Mouse (Mus musculus): ENCODE results near the gene Tmem11. TPM values are rescaled to one million over a fixed set of nuclear protein-coding genes. Genes with fewer than 3 reads are reported as not detected.

The Tmem11 gene
- total RNA-seq (2017): 72.1 and 81.6 TPM in 2 replicates

GRCm38 (mm10) chr11:60878675-60879294 is at the start of gene Tmem11:
TSS of gene Tmem11 (minus strand) at chr11:60879272.
- peak; percentile 96 to 97 for ATAC-seq (replicated peaks in 1 of 2; ENCODE audit: insufficient read depth in 1 of 2, low FRiP score in 2 of 2, low TSS enrichment in 1 of 2, low read depth in 1 of 2, poor library complexity in 2 of 2, severe bottlenecking in 2 of 2)

- ATAC-seq (replicated peaks in 1 of 2; ENCODE audit: insufficient read depth in 1 of 2, low FRiP score in 2 of 2, low TSS enrichment in 1 of 2, low read depth in 1 of 2, poor library complexity in 2 of 2, severe bottlenecking in 2 of 2): peak; percentile 67 to 71
Observed at GRCm38 (mm10) chr11:60927264-60927663, 48.2 kb upstream of the Tmem11 start.

- ATAC-seq (replicated peaks in 1 of 2; ENCODE audit: insufficient read depth in 1 of 2, low FRiP score in 2 of 2, low TSS enrichment in 1 of 2, low read depth in 1 of 2, poor library complexity in 2 of 2, severe bottlenecking in 2 of 2): no peak
Observed at GRCm38 (mm10) chr11:60924981-60925380, 45.9 kb upstream of the Tmem11 start.

DNA sequence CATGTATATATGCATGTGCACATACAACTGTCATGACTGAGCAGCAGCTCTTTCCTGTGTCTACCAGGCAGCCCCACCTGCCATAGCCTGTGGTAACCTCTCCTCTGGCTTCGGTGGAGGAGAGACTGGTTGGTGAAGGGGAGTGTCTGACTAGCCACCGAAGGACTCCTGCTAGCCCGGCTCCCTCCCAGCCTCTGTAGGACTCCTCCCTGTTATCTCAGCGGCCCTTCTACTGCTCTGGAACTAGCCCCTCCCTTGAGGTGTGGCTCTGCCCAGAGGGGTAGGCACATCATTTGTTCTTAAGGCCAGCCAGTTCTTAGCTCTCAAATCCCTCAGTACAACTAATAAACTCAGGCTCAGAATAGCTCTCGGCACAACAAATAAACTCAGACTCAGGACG is 45.4 kb upstream of the Tmem11 start:
- no peak; a peak in 1 of 4 replicates for ATAC-seq (replicated peaks in 1 of 2; ENCODE audit: insufficient read depth in 1 of 2, low FRiP score in 2 of 2, low TSS enrichment in 1 of 2, low read depth in 1 of 2, poor library complexity in 2 of 2, severe bottlenecking in 2 of 2)

DNA sequence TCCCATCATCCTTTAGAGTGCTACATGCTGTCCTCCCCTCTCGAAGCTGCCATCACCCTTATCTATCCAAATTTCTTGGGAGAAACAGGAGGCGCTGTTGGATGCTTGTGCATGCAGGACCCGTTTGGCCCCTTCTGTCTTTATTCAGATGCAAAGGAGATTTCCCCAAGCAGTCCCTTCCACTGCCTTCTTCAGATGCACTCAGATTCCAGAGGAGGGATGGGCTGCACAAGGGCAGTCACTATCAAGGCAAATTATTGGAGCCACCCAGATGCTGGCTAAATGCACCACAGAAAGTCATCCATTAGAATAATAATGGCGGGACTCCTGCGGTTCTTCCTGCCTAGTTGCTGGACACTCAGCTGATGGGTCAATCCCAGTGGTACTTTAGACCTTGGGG is 43.9 kb upstream of the Tmem11 start:
- ATAC-seq (replicated peaks in 1 of 2; ENCODE audit: insufficient read depth in 1 of 2, low FRiP score in 2 of 2, low TSS enrichment in 1 of 2, low read depth in 1 of 2, poor library complexity in 2 of 2, severe bottlenecking in 2 of 2): no peak

- ATAC-seq (replicated peaks in 1 of 2; ENCODE audit: insufficient read depth in 1 of 2, low FRiP score in 2 of 2, low TSS enrichment in 1 of 2, low read depth in 1 of 2, poor library complexity in 2 of 2, severe bottlenecking in 2 of 2): no peak
Observed at GRCm38 (mm10) chr11:60922195-60922594, 43.1 kb upstream of the Tmem11 start.

DNA sequence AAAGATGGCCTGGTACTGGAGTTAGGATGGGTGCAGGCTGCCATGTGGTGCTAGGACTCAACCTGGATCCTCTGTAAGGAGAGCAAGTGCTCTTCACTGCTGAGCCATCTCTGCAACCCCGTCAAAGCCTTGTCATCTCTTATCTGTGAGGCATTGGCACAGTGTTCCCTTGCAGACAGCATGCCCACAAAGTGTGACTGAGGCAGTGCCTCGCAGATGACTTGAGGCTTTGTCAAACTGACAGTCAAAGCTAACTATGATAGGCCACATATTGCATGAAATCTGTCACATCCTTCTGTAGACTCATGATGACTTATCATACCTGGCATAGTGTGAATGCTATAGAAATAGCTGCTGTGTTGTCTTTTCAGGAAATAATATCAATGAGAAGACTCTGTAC is 40.9 kb upstream of the Tmem11 start:
- ATAC-seq (replicated peaks in 1 of 2; ENCODE audit: insufficient read depth in 1 of 2, low FRiP score in 2 of 2, low TSS enrichment in 1 of 2, low read depth in 1 of 2, poor library complexity in 2 of 2, severe bottlenecking in 2 of 2): no peak

GRCm38 (mm10) chr11:60915201-60915600 is 36.1 kb upstream of the Tmem11 start:
- no peak for ATAC-seq (replicated peaks in 1 of 2; ENCODE audit: insufficient read depth in 1 of 2, low FRiP score in 2 of 2, low TSS enrichment in 1 of 2, low read depth in 1 of 2, poor library complexity in 2 of 2, severe bottlenecking in 2 of 2)

GRCm38 (mm10) chr11:60914491-60914890 is 35.4 kb upstream of the Tmem11 start, which contains the start of gene Natd1:
TSS of gene Natd1 (minus strand) at chr11:60914750.
- no peak for ATAC-seq (replicated peaks in 1 of 2; ENCODE audit: insufficient read depth in 1 of 2, low FRiP score in 2 of 2, low TSS enrichment in 1 of 2, low read depth in 1 of 2, poor library complexity in 2 of 2, severe bottlenecking in 2 of 2)

- ATAC-seq (replicated peaks in 1 of 2; ENCODE audit: insufficient read depth in 1 of 2, low FRiP score in 2 of 2, low TSS enrichment in 1 of 2, low read depth in 1 of 2, poor library complexity in 2 of 2, severe bottlenecking in 2 of 2): peak; percentile 84 to 86
Observed at GRCm38 (mm10) chr11:60913301-60914196, 34.5 kb upstream of the Tmem11 start.

DNA sequence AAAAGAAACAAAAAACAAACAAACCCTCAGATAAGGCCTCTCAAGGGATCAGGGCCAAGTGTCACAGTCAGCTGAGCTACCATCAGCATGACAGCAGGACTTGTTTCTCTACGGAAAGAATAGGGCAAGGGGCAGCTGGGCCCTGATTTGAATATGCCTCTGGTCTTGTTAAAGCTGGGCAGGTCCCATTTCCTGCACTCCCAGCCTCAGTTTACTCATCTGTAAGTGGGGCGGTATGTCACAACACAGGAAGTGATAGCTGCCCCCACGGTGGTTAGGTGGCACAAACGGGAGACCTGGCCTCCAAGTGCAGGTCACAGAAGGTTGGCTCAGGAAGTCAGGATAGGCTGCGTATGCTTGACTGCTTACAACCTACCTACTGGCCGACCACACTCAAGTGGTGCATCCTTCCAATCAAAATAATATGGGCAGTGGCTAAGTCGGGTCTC is 33.5 kb upstream of the Tmem11 start:
- ATAC-seq (replicated peaks in 1 of 2; ENCODE audit: insufficient read depth in 1 of 2, low FRiP score in 2 of 2, low TSS enrichment in 1 of 2, low read depth in 1 of 2, poor library complexity in 2 of 2, severe bottlenecking in 2 of 2): no peak

GRCm38 (mm10) chr11:60909626-60910025 is 30.6 kb upstream of the Tmem11 start:
- no peak for ATAC-seq (replicated peaks in 1 of 2; ENCODE audit: insufficient read depth in 1 of 2, low FRiP score in 2 of 2, low TSS enrichment in 1 of 2, low read depth in 1 of 2, poor library complexity in 2 of 2, severe bottlenecking in 2 of 2)

DNA sequence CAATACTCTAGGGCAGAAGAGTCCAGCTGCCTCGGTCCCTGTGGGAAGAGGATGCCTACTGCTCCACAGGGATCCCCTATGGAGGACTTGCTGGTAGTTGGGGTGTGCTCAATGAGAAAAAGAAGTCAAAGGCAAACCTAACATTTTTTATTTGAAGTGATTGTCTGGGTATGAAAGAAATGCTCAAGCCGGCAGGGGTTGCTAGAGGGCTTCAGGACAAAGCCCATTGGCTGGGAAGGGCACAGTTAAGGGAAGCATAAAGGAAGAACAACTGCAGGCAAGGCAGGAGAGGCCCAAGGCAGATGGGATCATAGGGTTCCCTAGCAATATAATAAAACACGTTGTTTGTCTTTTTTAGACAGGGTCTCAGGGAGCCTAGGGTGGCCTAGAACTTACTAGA is 29.0 kb upstream of the Tmem11 start:
- ATAC-seq (replicated peaks in 1 of 2; ENCODE audit: insufficient read depth in 1 of 2, low FRiP score in 2 of 2, low TSS enrichment in 1 of 2, low read depth in 1 of 2, poor library complexity in 2 of 2, severe bottlenecking in 2 of 2): no peak

GRCm38 (mm10) chr11:60906449-60906848 is 27.4 kb upstream of the Tmem11 start:
- ATAC-seq (replicated peaks in 1 of 2; ENCODE audit: insufficient read depth in 1 of 2, low FRiP score in 2 of 2, low TSS enrichment in 1 of 2, low read depth in 1 of 2, poor library complexity in 2 of 2, severe bottlenecking in 2 of 2): no peak

DNA sequence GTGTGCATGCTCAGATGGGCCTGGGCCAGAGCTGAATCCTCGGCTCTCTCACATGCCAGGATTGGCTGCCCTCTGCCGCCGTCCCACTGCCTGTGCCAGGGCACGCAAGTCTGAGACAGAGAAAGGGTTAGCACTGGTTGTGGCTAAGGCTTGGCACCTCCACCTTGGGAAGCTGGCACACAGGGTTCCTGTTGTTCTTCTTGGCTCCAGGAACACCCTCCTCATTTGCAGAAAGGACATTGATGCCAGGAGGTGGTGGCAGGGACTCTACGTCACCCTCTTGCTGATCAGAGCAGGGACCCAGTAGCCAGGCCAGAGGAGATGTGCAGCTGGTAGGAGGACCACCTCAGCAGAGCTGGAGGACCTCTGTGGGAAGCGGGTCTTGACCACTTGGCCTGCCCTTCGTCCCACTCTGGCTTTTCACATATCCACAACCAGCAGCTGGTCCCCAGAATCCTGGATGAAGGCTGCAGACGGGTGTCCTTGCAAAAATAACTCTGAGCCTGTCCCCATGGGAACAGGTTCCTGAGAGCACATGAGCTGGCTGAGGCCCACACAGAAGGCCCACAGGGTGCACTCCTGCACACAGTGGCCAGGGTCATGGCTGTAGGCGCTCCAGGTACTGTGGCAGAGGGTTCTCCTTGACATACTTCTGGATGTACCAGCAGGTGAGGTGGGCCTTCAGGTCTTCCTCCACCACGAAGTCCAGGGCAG is 26.5 kb upstream of the Tmem11 start:
- no peak for ATAC-seq (replicated peaks in 1 of 2; ENCODE audit: insufficient read depth in 1 of 2, low FRiP score in 2 of 2, low TSS enrichment in 1 of 2, low read depth in 1 of 2, poor library complexity in 2 of 2, severe bottlenecking in 2 of 2)

DNA sequence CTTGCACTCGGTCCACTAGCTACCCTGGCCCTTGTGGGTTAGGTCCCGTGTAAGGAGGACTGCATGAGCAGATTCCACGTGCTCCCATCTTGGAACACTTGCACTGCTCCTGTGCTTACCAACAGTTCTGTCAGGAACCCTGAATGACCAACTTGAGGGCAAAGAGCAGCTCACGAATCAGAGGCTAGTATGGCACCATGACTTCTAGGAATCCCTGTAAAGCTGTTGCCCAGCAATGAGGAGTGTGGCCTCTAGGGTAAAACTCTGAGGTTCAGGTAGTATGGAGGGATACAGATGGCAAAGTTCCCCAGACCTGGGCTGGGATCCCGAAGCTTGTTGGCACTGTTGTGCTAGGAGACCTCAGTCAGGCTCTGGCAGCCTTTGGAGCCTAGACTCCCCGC is 24.6 kb upstream of the Tmem11 start:
- no peak for ATAC-seq (replicated peaks in 1 of 2; ENCODE audit: insufficient read depth in 1 of 2, low FRiP score in 2 of 2, low TSS enrichment in 1 of 2, low read depth in 1 of 2, poor library complexity in 2 of 2, severe bottlenecking in 2 of 2)

GRCm38 (mm10) chr11:60902486-60902885 is 23.4 kb upstream of the Tmem11 start:
- no peak for ATAC-seq (replicated peaks in 1 of 2; ENCODE audit: insufficient read depth in 1 of 2, low FRiP score in 2 of 2, low TSS enrichment in 1 of 2, low read depth in 1 of 2, poor library complexity in 2 of 2, severe bottlenecking in 2 of 2)

GRCm38 (mm10) chr11:60902001-60902400 is 22.9 kb upstream of the Tmem11 start:
- no peak for ATAC-seq (replicated peaks in 1 of 2; ENCODE audit: insufficient read depth in 1 of 2, low FRiP score in 2 of 2, low TSS enrichment in 1 of 2, low read depth in 1 of 2, poor library complexity in 2 of 2, severe bottlenecking in 2 of 2)

Measured in hematopoietic stem cell, adult 5-6 weeks (primary cell).